8 mouse cellular contexts compared by ENCODE assay signal in the genomic region with DNA sequence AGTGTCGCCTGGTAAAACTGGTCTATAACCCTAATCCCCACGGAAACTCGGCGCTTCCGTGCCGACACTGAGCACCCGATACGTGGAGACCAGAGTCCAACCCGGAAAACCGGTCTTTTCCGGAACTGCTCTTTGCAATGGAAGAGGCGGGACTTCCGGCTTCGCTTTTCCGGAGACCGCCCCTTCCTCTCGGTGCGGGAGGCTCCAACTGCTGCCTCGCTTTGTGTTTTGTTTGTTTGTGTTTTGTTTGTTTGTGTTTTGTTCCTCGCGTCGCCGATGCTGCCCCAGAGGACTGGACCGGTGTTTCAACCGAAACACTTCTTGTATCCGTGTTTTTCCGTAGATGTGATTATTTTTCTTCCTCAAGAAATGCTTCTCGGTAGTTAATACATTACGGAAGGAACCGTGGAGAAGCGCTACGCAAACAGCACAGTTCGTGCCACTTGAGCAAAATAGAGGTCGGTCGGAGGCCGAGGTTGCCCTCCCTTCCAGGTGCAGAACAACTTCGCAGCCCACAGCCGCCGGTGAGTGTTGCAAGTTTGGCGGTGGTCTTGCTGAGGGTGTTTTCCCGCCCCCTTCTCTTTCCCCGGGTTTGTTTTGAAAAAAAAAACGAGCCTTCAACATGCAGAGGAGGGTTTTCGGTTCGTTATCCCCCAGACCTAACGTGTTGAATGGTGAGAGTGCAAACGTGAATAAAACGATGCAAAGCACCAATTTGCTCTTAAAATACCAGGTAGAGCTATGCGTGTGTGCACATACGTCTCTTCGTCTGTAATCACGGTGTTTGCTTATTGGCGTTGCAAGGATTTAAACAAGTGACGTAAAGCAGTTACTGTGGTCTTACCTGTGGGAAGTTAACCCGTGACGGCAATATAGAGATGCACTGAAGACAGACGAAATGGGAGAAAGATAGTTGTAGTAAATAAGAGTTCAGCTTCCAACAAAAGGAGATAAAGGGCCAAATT. TPM values are rescaled to one million over a fixed set of nuclear protein-coding genes. Genes with fewer than 3 reads are reported as not detected.
DNase-seq lines count a peak whose midpoint lies in the region; ATAC-seq lines count a peak whose summit lies in the region.

A gene (plus strand): TSS at position 173 of the 965 bp plus-strand sequence.

- peak within 1 kb of the TSS; percentile 65 for H3K27ac ChIP-seq in hindbrain, embryonic 11.5 days (ENCODE audit: low read depth, low read length)

- H3K9ac ChIP-seq in hindbrain, embryonic 11.5 days (ENCODE audit: low read depth, low read length): peak within 1 kb of the TSS; percentile 67

- no peaks in the 10 kb centered on the region for H3K27me3 ChIP-seq in hindbrain, embryonic 11.5 days (ENCODE audit: control insufficient read depth, insufficient read depth, low read length)

- H3K4me3 ChIP-seq in hindbrain, embryonic 11.5 days (ENCODE audit: low read depth, low read length): peak within 1 kb of the TSS; percentile 62

- no peaks in the 10 kb centered on the region for H3K36me3 ChIP-seq in hindbrain, embryonic 11.5 days (ENCODE audit: control insufficient read depth, insufficient read depth, low read length)

- 7% methylated on average over 57 of the region's 57 CpGs for WGBS in hindbrain, embryonic 11.5 days

- peak; percentile 97 for ATAC-seq in hindbrain, embryonic 11.5 days (ENCODE audit: low FRiP score)

- no peaks in the 10 kb centered on the region; the same call in 1 of the 2 replicates for H3K4me1 ChIP-seq in hindbrain, embryonic 11.5 days (replicated peaks; ENCODE audit: control insufficient read depth, insufficient read depth, low read length)

- no peaks in the 10 kb centered on the region for H3K9me3 ChIP-seq in hindbrain, embryonic 11.5 days (ENCODE audit: control insufficient read depth, low read length)

- peak; percentile 80 for DNase-seq in Muller cell, postnatal 12 days (ENCODE audit: inconsistent ontology term)
- DNase-seq in cerebellum, adult 9-11 months: peak; percentile 86
- peak; percentile 80 to 94 for DNase-seq in frontal cortex, adult 2 months (ENCODE audit: extremely low spot score in 1 of 2, low spot score in 1 of 2)
- DNase-seq in hindbrain, embryonic 11.5 days (ENCODE audit: low spot score): peak; percentile 94
- peak; percentile 85 to 87 for DNase-seq in layer of hippocampus, postnatal 10 days (ENCODE audit: low spot score in 2 of 2)
- DNase-seq in lung, postnatal 10 days: peak; percentile 94
- DNase-seq in ovary, postnatal 36 days (ENCODE audit: low spot score): peak; percentile 81
- DNase-seq in thymus, postnatal 25 days: peak; percentile 85

- peak within 1 kb of the TSS; percentile 45 for H3K4me2 ChIP-seq in hindbrain, embryonic 11.5 days (replicated peaks; ENCODE audit: low read depth, low read length)

RNA-seq across cellular contexts. Expression of the gene that starts here (rescaled TPM):
- 70.5 and 85.1 TPM in 2 replicates for polyA plus RNA-seq in frontal cortex, adult 2 months (2012; rRNA removed)
- 93.3 and 105 TPM in 2 replicates for polyA plus RNA-seq in hindbrain, embryonic 11.5 days (2014; fragmentation: Nextera tagmentation; extraction: Ambion mirVana)
- 10 to 100 TPM; 24.6 to 32.2 TPM for total RNA-seq in layer of hippocampus, postnatal 10 days (2021)

Comparison
In these comparisons a context has a peak if more than half of its experiments do, and no peak if none do; other contexts are left out.
1. Peak in every context shown above with its lines: DNase-seq, ATAC-seq, H3K4me3 ChIP-seq and H3K27ac ChIP-seq.